Mouse (Mus musculus): ENCODE results near the gene Rnf224.

DNA sequence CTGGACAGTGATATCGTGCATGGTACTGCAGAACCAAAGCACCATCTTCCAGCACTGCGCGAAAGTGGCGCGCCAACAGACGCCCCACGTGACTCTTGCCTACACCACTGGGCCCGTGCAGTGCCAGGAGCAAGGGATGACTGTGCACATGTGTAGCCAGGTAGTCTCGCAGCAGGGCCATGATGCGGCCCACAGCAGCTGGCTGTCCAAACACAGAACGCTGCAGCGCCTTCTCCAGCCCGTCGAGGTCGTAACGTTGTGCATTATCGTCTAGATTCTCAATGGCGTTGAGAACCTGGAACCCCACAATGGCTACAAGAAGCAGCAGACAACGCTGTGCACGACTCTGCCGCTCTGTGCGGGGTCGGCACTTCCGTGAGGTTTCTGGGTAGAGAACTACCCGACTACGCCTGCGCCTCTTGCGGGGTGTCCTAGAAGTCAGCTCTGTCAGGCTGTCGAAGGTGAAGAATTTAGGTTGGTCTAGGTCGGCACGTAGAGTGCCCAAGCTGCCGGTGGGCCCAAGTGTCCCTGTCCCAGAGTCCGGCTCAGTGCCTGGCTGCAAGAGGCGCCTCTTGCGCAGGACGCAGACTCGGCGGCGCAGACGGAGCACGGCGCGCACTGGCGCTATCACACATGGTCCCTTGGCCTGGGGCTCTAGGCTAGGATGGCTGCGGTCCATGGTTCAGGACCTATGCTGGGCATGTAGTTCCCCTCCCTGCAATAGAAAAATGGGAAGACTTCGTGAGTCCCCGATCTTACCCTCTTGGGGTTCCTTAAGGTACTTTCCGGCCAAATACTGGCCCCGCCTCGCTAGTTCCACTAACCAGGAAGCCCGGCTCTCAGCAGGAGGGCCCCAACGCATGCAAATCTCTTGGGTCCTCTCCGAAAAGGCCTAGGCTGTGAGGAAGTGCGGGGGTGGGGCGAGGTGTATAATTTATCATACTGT lies 41.1 kb downstream of the Rnf224 start:
- TF ChIP-seq EP300 (IDR thresholded peaks at IDR 0.05; ENCODE audit: low read depth), result no peak
- no peak for TF ChIP-seq CTCF (IDR thresholded peaks at IDR 0.05; ENCODE audit: low read depth)

Data from liver, embryonic 14.5 days (tissue).